Mouse (Mus musculus): ENCODE data around the gene Asic2.

Gene Asic2

GRCm38 (mm10) chr11:80854908-80855307 is 1113.3 kb downstream of the Asic2 start:
- no peak for DNase-seq (ENCODE audit: low spot score in 2 of 2)

DNA sequence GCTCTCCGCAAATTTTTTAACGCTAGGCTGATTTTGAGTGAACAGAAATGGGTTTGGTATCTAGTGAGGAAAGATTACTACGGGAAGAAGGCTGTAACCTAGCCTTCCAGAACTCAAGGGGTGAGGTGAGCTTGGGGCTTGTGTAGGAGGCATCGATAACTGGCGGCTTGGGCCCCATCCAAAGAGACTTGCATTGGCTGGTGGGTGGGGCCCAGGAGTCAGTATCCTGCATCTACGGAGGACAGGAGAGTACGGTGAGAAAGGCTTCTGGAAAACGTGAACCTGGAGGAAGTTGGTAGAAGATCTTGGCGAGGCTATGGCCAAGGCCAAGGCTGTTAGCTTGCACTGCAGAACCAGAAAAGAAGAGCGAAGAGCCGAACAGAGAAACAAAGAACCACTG is 1113.8 kb downstream of the Asic2 start:
- DNase-seq (ENCODE audit: low spot score in 2 of 2), result no peak

DNA sequence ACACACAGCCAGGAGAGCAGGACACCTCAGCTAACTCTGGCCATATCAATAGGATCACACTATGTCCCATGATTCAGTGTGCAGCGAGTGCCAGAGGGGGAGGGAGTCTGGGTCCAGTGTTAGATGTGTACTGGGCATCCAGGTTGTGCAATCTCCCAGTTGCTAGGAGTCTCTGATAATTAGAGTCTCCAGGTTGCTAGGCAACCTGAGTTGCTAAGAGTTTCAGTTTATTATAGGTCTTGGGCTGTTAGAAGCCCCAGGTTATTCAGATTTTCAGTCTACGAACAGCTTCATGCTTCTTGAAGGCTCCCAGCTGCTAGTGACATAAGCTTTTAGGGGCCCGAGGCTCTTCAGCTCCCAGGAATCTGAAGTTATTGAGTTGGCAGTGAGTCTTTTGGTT is 1115.2 kb downstream of the Asic2 start:
- DNase-seq (ENCODE audit: low spot score in 2 of 2), result no peak

GRCm38 (mm10) chr11:80851859-80852258 is 1116.4 kb downstream of the Asic2 start:
- DNase-seq (ENCODE audit: low spot score in 2 of 2), result peak in 1 of 2 experiments; percentile 5

DNA sequence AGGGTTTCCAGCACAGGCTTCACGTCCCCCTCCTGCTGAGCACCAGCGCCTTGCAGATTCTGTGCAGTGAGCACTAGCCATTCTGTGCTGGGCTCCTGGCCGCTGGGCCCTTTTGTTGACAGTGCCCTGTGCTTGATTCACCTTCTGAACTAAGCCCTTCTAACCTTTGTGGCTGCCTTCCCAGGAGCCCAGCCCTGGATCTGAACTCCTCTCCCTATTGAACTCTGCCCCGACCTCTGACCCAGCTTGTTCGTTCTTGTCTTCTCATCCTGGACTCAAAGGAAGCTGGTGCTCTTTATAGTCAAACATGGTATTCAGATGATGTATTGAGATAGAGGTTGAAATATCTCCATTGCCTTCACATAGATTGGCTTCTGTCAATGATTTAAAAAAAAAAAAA is 1120.1 kb downstream of the Asic2 start:
- no peak for DNase-seq (ENCODE audit: low spot score in 2 of 2)

DNA sequence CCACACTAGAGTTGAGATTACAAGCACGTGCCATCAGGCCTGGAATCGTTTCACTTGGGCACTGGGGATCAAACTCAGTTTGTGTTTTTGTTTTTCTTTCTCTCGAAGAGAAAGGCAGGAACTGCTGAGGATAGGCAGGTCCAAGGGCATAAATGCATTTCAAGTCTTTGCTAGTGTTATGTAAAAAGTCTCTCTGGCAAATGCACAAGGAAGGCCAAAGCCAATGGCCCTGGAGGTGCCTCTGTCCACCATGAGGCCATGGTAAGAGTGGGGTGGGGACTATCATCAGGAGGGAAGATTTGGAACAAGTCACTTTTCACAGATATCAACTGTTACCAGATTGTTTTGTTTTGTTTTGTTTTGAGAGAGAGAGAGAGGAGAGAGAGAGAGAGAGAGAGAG is 1122.1 kb downstream of the Asic2 start:
- DNase-seq (ENCODE audit: low spot score in 2 of 2), result no peak

DNA sequence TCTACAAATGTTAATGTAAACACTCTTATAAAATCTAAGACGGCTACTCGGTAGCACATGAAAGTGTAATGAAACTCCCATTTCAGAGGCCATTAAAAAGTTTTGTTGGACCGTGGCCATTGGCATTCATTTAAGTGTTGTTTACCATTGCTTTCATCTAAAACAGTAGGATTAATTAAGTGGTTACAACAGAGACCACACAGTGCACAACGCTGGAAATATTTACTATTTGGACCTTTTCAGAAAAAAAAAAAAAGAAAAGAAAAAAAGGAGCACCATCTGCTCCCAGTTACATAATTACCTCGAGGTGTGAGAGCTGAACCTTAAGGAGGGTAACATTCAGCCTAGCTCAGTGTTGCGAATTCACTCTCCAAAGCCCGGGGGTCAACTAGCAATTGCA is 1122.8 kb downstream of the Asic2 start:
- DNase-seq (ENCODE audit: low spot score in 2 of 2), result no peak

DNA sequence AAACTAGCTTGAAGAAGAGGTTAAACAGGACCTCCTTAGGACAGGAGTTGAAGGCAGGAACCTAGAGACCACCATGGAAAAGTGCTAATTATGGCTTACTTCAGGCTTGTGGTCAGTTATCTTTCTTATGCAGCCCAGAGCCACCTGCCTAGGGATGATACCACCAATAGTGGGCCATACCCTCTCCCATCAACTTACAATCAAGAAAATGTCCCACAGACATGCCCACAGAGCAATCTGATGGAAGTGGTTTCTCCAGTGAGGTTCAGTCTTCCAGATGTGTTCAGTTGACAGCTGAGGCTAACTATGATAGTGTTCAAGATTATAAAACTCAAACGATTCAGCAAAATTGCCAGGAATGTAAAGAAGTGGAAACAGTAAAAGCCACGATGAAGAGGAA is 1124.8 kb downstream of the Asic2 start:
- DNase-seq (ENCODE audit: low spot score in 2 of 2), result no peak

- no peak for DNase-seq (ENCODE audit: low spot score in 2 of 2)
Observed at GRCm38 (mm10) chr11:80838724-80839123, 1129.5 kb downstream of the Asic2 start.

DNA sequence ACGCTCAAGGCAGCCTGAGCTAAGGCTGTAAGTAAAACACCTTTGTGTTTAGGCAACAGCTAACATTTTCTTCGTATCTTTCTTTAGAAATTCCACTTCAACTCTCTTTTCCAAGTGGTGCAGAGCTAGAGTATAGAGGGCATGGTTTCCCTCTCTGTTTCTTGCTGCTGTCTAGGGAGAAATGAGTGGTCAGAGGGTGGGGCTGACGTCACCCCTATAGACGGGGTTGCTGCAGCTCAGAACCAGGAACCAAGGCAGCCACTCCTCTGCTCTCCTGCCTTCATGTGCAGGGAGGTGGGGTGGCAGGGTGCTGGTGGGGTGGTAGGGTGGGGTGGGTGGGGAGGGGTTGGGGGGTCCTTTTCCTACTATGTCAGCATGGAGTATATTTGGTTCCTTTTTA is 1132.4 kb downstream of the Asic2 start:
- DNase-seq (ENCODE audit: low spot score in 2 of 2), result no peak

DNA sequence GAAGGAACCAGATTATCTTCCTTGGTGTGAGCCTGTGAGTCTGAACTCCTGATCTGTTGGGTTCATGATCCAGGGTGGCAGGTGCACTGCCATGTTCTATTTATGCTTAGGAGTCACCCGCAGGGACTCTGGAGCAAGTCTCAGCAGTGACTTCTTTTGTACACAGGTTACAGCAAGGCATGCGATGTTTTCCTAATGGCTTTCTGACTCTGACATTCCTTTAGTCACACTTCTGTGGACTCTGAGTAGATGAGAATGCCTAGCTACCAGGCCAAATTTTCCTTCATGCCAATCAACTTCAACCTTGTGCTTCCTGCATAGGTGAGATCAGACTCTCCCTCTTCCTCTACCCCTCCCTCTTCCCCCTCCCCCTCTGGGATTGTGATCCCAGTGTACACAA is 1132.9 kb downstream of the Asic2 start:
- no peak for DNase-seq (ENCODE audit: low spot score in 2 of 2)

Data from heart, adult 9 months (tissue).